Mouse (Mus musculus): ENCODE measurements around the gene Iqgap1. TPM values are rescaled to one million over a fixed set of nuclear protein-coding genes. Genes with fewer than 3 reads are reported as not detected.

Iqgap1 gene
- polyA plus RNA-seq, 1 experiment from 2014 or later = 103 TPM

DNA sequence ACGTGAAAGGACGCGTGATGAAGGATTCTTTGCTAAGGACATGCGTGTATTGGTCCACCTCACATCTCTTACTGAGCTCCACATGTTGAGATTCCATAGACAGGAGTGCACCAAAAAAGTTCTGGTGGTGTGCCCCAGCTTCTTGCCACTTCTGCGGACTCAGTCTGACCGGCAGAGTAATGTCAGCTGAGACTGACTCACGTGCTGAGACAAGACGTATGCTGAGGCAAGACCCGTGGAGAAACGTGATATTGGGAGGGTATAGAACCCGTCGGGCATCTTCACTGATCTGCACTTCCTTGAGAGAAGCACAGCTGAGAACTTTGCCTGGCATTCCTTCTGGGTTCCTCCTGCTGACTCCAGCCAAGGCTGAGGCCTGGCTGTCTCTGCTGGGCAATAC lies 18.9 kb upstream of the Iqgap1 start:
- TF ChIP-seq CTCF (IDR thresholded peaks at IDR 0.05) = no peak
- in situ Hi-C loops (cut with MboI; ENCODE audit: low pct_unique_long_range_greater_than_20kb) = loop anchor here (5.0 to 25.0 kb wide), 2 partner anchors 42 to 457 kb away; partner anchors contain the start of gene Fes
- ChIA-PET CTCF (interaction anchor here (1.7 kb wide), 1 partner anchor 104 kb away, joined by 4 read pairs; no protein-coding TSS in a partner anchor), POLR2A (no interaction called here)
- H3K27me3 ChIP-seq = no peaks in the 10 kb centered on the region
- DNase-seq (ENCODE audit: low read depth, low spot score) (no peak), ATAC-seq (no peak)

DNA sequence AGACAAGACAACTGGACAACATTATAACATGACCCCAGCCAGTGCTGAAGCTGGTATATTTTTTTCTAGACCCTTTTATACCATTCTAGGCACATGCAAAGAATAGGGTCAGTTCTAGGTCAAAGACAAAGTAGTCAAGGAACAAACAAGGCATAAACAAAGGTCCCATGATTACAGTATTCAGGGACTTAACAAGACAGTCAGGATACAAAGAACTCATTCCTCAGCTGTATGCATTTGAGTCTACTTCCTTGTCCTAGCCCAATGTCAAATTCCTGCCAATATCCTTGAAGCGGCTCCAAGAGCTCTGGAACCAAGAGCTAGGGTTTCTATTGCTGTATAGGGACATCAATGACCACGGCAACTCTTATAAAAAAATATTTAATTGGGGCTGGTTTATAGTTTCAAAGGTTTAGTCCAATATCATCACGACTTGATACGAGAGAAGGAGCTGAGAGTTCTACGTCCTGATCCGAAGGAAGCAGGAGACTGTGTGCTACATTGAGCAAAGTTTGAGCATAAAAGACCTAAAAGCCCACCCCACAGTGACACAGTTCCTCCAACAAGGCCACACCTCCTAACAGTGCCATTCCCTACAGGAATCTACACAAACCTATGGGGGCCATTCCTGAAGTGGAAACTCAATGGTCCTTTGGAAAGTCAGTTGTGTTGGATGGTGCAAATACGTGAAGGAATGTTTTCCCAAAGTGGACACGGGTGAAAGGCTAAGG lies 18.3 kb upstream of the Iqgap1 start:
- ChIA-PET POLR2A (no interaction called here), CTCF (interaction anchor here (1.7 kb wide), 1 partner anchor 103 kb away, joined by 4 read pairs; no protein-coding TSS in a partner anchor)
- in situ Hi-C loops (cut with MboI; ENCODE audit: low pct_unique_long_range_greater_than_20kb) = loop anchor here (5.0 to 25.0 kb wide), 2 partner anchors 42 to 457 kb away; partner anchors contain the start of gene Fes
- no peak for TF ChIP-seq CTCF (IDR thresholded peaks at IDR 0.05)
- DNase-seq (ENCODE audit: low read depth, low spot score) = no peak
- no peaks in the 10 kb centered on the region for H3K27me3 ChIP-seq
- ATAC-seq = no peak

DNA sequence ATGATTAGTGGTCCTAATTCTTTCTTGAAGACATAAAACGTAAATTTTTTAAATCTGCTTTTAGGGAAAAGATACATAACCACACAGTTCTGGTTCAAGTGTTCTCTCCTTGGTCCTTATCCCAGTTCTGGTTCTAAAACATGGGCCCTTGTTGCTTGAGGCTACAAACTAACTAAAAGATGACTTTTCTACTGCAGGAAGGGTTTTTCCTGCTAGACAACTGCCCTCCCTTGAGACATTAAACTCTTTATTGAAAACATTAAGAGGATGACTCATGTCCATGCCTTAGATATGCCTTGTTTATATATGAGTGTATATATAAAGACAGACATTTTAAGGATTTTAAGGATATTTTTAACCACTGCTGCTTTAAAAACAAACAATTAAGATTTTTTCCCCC lies 17.4 kb upstream of the Iqgap1 start:
- POLR2A ChIA-PET = no interaction called here

DNA sequence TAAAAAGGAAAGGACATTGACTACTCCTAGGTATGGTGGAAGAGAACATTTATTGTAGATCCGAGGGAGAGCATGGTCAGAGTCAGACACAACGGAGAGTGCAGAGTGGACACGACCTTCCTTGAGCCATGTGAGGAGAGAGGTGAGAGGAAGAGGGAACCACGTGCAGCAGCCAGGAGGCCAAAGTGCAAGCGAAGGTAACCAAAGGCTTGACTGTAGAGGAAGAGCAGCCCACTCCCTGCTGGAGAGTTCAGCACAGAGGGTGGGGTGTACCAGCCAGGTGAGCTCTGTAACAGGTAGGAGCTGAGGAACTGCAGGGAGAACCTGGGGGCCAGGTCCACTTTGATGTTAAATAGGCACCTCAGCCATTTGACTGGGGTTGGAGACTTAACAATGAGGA lies 16.4 kb upstream of the Iqgap1 start:
- POLR2A ChIA-PET = no interaction called here
- no peak for ATAC-seq
- no peak for DNase-seq (ENCODE audit: low read depth, low spot score)
- H3K27me3 ChIP-seq = no peaks in the 10 kb centered on the region
- CTCF ChIA-PET = no interaction called here
- no peak for TF ChIP-seq CTCF (IDR thresholded peaks at IDR 0.05)
- in situ Hi-C loops (cut with MboI; ENCODE audit: low pct_unique_long_range_greater_than_20kb) = loop anchor here (5.0 to 25.0 kb wide), 2 partner anchors 40 to 455 kb away; partner anchors contain the start of gene Fes

More for the DNA sequence above, 17.4 kb upstream of the Iqgap1 start:
- in situ Hi-C loops (cut with MboI; ENCODE audit: low pct_unique_long_range_greater_than_20kb) = loop anchor here (5.0 to 25.0 kb wide), 2 partner anchors 41 to 456 kb away; partner anchors contain the start of gene Fes
- no peak for ATAC-seq
- no peak for TF ChIP-seq CTCF (IDR thresholded peaks at IDR 0.05)
- no peaks in the 10 kb centered on the region for H3K27me3 ChIP-seq
- CTCF ChIA-PET = interaction anchor here (1.7 kb wide), 1 partner anchor 102 kb away, joined by 4 read pairs; no protein-coding TSS in a partner anchor
- no peak for DNase-seq (ENCODE audit: low read depth, low spot score)

DNA sequence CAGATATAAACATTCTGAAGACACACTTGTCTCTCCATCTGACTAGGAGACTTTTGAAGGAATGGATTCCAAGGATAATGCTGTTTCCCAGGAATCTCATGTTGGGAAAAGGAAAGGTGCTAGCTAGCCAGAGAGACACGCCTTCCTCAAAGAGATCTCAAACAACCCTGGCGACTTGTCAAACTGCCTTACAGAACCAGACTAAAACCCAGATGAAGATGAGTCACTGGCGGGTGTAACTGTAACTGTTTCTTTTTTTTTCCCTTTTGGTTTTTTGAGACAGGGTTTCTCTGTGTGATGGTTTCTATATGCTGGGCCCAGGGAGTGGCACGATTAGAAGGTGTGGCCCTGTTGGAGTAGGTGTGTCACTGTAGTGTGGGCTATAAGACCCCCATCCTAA lies 15.2 kb upstream of the Iqgap1 start:
- DNase-seq (ENCODE audit: low read depth, low spot score) (no peak), ATAC-seq (no peak)
- no peaks in the 10 kb centered on the region for H3K27me3 ChIP-seq
- no peak for TF ChIP-seq CTCF (IDR thresholded peaks at IDR 0.05)
- in situ Hi-C loops (cut with MboI; ENCODE audit: low pct_unique_long_range_greater_than_20kb) = loop anchor here (5.0 to 25.0 kb wide), 2 partner anchors 39 to 454 kb away; partner anchors contain the start of gene Fes
- ChIA-PET POLR2A (no interaction called here), CTCF (interaction anchor here (1.1 to 1.7 kb wide), 3 partner anchors 8 to 100 kb away, joined by 3 to 5 read pairs (median 4); no protein-coding TSS in a partner anchor)

DNA sequence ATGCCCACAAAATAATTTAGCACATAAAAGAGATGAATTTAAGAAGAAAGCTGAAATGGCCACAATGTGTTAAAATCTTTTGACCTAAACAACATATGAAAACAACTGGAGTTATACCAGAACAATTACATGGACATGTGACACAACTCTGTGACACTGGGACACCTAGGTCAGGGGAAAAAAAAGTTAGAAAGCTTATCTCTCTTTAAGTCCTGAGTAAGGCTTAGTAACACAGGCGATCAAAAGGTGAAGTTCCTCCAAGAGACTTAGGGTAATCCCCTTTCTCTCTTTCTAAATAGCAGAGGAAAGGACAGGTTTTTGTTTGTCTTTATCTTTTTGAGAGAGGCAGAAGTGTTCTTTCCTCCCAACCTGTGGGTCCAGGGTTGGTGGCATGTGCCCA lies 14.5 kb upstream of the Iqgap1 start:
- POLR2A ChIA-PET = interaction anchor here (1.1 kb wide), 1 partner anchor 13 kb away, joined by 3 read pairs; no protein-coding TSS in a partner anchor
- ATAC-seq = no peak
- DNase-seq (ENCODE audit: low read depth, low spot score) = no peak
- no peaks in the 10 kb centered on the region for H3K27me3 ChIP-seq
- in situ Hi-C loops (cut with MboI; ENCODE audit: low pct_unique_long_range_greater_than_20kb) = loop anchor here (5.0 to 25.0 kb wide), 2 partner anchors 38 to 453 kb away; partner anchors contain the start of gene Fes
- TF ChIP-seq CTCF (IDR thresholded peaks at IDR 0.05) = no peak
- CTCF ChIA-PET = interaction anchor here (1.7 kb wide), 2 partner anchors 9 to 99 kb away, joined by 4 to 5 read pairs; no protein-coding TSS in a partner anchor

DNA sequence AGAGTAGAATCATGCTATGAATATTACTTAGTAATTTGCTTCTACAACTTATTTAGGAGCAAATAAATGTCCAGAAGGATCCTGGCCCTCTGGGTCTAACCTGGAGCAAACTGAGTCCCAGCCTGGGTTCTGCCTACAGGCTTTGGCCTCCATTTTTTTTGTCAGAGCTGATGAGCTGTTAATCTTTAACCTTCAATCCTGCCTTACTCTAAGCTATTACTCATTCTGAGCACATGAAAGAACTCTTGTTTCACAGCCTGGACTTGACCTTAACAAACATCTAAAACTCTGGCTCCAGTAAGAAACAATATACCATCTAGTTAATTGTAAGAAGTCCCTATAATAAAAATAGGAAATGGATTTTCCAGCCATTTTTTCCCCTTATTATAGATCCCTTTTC lies 14.0 kb upstream of the Iqgap1 start:
- ChIA-PET CTCF (interaction anchor here (1.7 kb wide), 2 partner anchors 9 to 99 kb away, joined by 4 to 5 read pairs; no protein-coding TSS in a partner anchor), POLR2A (interaction anchor here (1.1 kb wide), 1 partner anchor 13 kb away, joined by 3 read pairs; no protein-coding TSS in a partner anchor)
- H3K27me3 ChIP-seq = no peaks in the 10 kb centered on the region
- TF ChIP-seq CTCF (IDR thresholded peaks at IDR 0.05) = no peak
- DNase-seq (ENCODE audit: low read depth, low spot score) = no peak
- in situ Hi-C loops (cut with MboI; ENCODE audit: low pct_unique_long_range_greater_than_20kb) = loop anchor here (5.0 to 25.0 kb wide), 2 partner anchors 37 to 452 kb away; partner anchors contain the start of gene Fes
- no peak for ATAC-seq

DNA sequence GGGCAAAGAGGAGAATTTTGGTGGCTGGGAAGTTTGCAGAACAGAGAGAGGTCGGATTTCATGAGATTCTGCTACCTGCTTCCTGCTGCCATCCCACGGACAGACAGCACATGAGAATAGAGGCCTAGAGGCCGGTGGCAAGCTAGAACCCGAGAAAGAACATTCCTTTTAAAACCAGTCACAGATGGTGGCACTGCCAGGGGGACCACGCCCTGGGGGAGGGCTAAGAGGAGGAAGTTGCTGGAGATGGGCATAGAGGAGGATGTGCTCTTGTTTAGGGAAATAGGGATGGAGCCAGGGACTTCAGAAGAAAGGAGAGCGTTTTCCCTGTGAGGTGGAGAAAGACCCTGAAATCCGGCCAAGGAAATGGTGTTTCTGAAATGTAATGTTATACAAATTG lies 12.5 kb upstream of the Iqgap1 start:
- no peak for TF ChIP-seq CTCF (IDR thresholded peaks at IDR 0.05)
- DNase-seq (ENCODE audit: low read depth, low spot score) (no peak), ATAC-seq (peak; percentile 35)
- in situ Hi-C loops (cut with MboI; ENCODE audit: low pct_unique_long_range_greater_than_20kb) = loop anchor here (25.0 kb wide), 1 partner anchor 451 kb away; the partner anchor contains the start of gene Fes
- ChIA-PET POLR2A (interaction anchor here (0.9 to 1.1 kb wide), 2 partner anchors 10 to 35 kb away, joined by 4 to 5 read pairs; no protein-coding TSS in a partner anchor), CTCF (no interaction called here)
- H3K27me3 ChIP-seq = no peaks in the 10 kb centered on the region

DNA sequence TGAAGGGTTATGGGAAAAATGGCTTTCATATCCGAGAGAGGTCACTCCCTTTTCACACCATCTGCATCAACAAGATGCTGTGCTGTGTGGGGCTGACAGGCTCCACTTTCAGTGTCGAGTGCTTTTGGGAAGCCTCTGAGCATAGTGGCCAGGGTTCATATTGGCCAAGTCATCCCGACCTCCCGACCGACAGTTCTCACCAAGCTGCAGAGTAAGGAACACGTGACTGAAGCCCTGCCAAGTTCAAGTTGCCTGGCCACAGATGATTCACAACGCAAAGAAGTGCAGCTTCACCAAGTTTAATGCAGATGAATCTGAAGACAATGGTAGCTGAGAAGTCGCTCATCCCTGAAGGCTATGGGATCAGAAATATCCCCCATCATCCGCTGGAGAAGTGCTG lies 12.0 kb upstream of the Iqgap1 start:
- POLR2A ChIA-PET = interaction anchor here (0.9 to 1.1 kb wide), 2 partner anchors 9 to 35 kb away, joined by 4 to 5 read pairs; no protein-coding TSS in a partner anchor
- DNase-seq (ENCODE audit: low read depth, low spot score) = peak; percentile 58

DNA sequence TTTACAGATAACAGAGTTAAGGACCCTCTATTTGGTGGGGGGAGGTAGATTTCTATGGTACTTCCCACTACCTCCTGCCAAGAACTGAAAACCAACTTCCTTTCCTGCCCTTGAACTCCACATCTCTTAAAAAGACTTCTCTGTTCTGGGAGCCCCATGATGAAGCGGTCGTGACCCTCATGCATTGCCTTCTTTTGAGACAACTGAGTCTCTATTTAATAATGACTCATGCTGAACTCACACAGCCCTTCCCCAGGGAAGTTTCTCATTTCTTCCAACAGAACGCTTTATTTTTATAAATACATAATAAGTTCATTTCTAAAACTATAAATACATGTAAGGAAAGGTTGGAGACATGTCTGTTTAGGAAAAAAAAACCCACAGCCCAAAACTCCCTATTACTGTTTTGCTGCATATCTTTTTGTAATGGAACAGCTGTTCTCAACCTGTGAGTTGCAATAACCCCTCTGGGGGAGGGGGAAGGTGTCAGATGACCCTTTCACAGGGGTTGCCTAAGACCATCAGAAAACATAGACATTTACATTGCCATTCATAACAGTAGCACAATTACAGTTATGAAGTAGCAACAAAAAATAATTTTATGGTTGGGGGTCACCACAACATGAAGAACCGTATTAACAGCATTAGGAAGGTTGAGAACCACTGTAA lies 10.3 kb upstream of the Iqgap1 start:
- POLR2A ChIA-PET = no interaction called here
- DNase-seq (ENCODE audit: low read depth, low spot score) = no peak
- CTCF ChIA-PET = no interaction called here
- ATAC-seq = no peak
- no peak for TF ChIP-seq CTCF (IDR thresholded peaks at IDR 0.05)
- no peaks in the 10 kb centered on the region for H3K27me3 ChIP-seq
- in situ Hi-C loops (cut with MboI; ENCODE audit: low pct_unique_long_range_greater_than_20kb) = loop anchor here (25.0 kb wide), 1 partner anchor 449 kb away; the partner anchor contains the start of gene Fes

More for the DNA sequence above, 12.0 kb upstream of the Iqgap1 start:
- in situ Hi-C loops (cut with MboI; ENCODE audit: low pct_unique_long_range_greater_than_20kb) = loop anchor here (25.0 kb wide), 1 partner anchor 450 kb away; the partner anchor contains the start of gene Fes
- TF ChIP-seq CTCF (IDR thresholded peaks at IDR 0.05) = no peak
- H3K27me3 ChIP-seq = no peaks in the 10 kb centered on the region
- peak; percentile 60 for ATAC-seq
- CTCF ChIA-PET = interaction anchor here (1.5 kb wide), 1 partner anchor 107 kb away, joined by 6 read pairs; no protein-coding TSS in a partner anchor
